Mouse (Mus musculus): ENCODE measurements at regions not wholly inside any gene's neighbourhood (a gene's known extent, or its start where the extent isn't known, plus 50 kb on each side); places are given as distances from the start of the nearest gene placed in this dataset.

DNA sequence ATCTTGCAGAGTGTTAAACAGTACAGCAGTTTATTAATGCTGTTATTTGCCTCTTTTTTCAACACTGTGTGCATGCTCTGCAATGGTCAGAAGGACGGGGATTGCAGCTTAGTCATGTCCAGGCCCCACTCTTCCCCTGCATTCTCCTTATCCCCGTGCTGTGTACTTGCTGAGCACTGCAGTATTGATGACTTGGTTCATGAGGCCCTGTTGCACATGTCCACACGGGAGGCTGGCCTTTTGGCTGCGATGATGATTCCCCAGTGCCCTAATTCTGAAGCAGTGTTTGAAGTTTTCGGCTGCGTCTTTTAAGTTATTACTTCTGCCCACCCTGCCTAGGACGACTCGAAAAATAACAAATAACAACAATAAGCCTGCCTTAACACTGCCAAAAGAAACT lies 750.7 kb downstream of the Inhba start:
- no peak for DNase-seq (ENCODE audit: low spot score)
- Histone ChIP-seq H3K36me3 (replicated peaks) (no peaks in the 10 kb centered on the region), H3K9me3 (no peaks in the 10 kb centered on the region), H3K27ac (replicated peaks) (no peak overlapping the region), H3K27me3 (replicated peaks; ENCODE audit: low read depth, poor library complexity, severe bottlenecking) (no peaks in the 10 kb centered on the region), H3K4me3 (no peak overlapping the region), H3K4me1 (peaks cover 8% of the 10 kb centered on the region)
- WGBS = 77% methylated on average over 8 of the region's 8 CpGs

DNA sequence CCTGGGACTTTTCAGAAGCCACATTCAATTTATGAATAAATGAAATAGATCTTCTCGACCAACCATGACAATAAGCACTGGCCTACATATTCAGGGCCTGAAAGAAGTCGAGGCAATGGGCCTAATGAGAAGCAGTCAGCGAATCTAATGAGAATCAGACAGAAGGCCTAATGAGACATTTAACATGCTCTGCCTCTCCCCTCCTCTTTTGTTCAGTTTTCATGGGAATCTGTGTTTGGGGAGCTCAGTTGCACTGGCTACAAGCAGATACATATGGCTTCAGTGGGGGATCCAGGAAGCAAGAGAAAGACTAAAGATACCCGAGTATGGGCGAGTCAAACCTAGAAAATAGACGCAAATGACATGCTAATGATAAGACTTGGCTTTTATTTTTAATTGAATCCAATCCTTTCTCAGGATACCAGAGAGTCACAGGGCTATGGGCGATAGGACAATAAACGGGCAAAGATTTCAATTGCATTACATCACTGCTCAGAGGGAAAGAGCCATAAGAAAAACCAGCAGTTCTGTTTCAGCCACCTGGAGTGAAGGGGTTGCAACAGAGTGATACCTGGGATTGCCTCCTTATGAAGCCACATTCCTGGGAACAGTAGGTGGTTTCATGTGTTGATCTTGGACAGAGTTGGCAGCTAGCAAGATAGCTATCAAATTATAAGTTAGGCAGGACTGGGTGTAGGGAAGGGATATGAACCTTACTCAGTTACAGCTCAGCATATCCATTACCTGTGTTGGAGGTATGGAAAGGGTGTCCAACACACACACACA lies 751.3 kb downstream of the Inhba start:
- no peak for DNase-seq (ENCODE audit: low spot score)
- Histone ChIP-seq H3K4me1 (peaks cover 8% of the 10 kb centered on the region), H3K27ac (replicated peaks) (no peak overlapping the region), H3K27me3 (replicated peaks; ENCODE audit: low read depth, poor library complexity, severe bottlenecking) (no peaks in the 10 kb centered on the region), H3K9me3 (no peaks in the 10 kb centered on the region), H3K4me3 (no peak overlapping the region), H3K36me3 (replicated peaks) (no peaks in the 10 kb centered on the region)
- WGBS = 58% methylated on average over 8 of the region's 8 CpGs

DNA sequence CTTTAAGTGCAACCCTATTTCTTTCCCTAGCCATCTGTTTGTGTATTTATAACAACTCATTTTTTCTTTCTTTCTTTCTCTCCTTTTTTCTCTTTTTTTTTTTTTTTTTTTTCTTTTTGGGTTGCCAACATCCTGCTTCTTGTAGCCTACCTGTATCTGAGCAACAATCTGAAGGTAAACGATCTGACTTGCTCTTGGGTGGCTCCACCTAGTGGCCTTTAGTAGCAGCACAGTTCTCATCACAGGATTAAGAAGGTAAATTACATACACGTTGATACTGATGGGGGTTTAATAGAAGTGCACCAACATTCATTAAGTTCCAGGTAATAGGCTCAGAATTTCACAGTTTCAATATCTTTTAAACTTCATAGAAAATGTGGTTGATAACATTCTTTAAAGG lies 752.1 kb downstream of the Inhba start:
- no peaks in the 10 kb centered on the region for H3K9me3 ChIP-seq
- 7% methylated on average over 2 of the region's 2 CpGs for WGBS
- no peak overlapping the region for H3K4me3 ChIP-seq
- no peaks in the 10 kb centered on the region for H3K36me3 ChIP-seq (replicated peaks)
- peaks cover 8% of the 10 kb centered on the region for H3K4me1 ChIP-seq
- DNase-seq (ENCODE audit: low spot score) = peak; percentile 39
- no peaks in the 10 kb centered on the region for H3K27me3 ChIP-seq (replicated peaks; ENCODE audit: low read depth, poor library complexity, severe bottlenecking)
- no peak overlapping the region for H3K27ac ChIP-seq (replicated peaks)

DNA sequence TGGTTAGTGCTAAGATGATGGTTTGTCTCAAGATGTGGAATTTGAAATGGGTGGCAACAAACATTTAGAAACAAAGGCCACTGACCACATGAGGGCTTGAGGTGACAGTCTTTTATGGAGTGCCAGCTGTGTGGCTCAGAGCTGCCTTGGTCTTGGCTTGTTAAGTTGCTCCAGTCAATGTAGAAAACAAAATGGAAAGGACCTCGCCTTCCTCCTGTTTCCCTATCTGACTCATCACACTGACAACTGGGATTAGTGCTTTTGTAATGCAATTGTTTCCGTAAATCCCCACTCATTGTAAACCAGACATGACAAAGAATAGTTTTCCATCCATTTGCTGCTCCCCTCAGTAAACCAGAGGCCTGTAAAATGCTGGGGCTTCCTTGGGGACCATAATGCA lies 757.8 kb downstream of the Inhba start:
- no peak for DNase-seq (ENCODE audit: low spot score)
- no peak overlapping the region for H3K4me3 ChIP-seq
- no peak overlapping the region for H3K27ac ChIP-seq (replicated peaks)
- H3K36me3 ChIP-seq (replicated peaks) = no peaks in the 10 kb centered on the region
- peaks cover 12% of the 10 kb centered on the region for H3K4me1 ChIP-seq
- H3K27me3 ChIP-seq (replicated peaks; ENCODE audit: low read depth, poor library complexity, severe bottlenecking) = no peaks in the 10 kb centered on the region
- WGBS = 26% methylated on average over 2 of the region's 2 CpGs
- no peaks in the 10 kb centered on the region for H3K9me3 ChIP-seq

DNA sequence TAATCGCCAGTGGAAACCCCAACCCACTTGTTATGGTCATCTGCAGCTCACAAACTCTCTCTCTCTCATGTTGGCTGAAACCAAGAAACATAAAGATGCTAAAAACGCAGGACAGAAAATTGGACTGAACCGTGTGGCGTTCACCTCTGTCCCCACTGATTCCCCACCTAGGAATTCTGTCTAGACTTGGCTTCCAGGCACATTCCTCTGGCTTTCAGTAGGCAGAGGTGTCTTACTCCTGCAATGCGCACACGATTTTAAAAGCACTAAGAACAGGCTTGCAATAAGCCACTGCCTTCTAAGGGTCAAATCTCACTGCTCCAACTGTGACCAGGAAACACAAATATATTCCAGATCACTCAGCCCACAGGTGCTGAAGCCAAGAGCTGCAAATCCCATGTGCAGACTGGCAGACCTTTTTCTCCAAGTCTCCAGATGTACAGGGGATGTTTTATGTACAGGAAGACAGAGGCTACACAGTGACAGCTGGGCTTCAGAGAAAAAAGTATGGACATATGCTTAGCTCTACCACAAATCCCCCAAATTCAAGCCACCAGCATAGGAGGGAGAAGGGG lies 758.3 kb downstream of the Inhba start:
- whole genome bisulfite sequencing = 49% methylated on average over 6 of the region's 6 CpGs
- no peak for DNase-seq (ENCODE audit: low spot score)
- no peak overlapping the region for H3K4me3 ChIP-seq
- H3K9me3 ChIP-seq = no peaks in the 10 kb centered on the region
- H3K4me1 ChIP-seq = peaks cover 12% of the 10 kb centered on the region
- no peaks in the 10 kb centered on the region for H3K27me3 ChIP-seq (replicated peaks; ENCODE audit: low read depth, poor library complexity, severe bottlenecking)
- no peak overlapping the region for H3K27ac ChIP-seq (replicated peaks)
- no peaks in the 10 kb centered on the region for H3K36me3 ChIP-seq (replicated peaks)

DNA sequence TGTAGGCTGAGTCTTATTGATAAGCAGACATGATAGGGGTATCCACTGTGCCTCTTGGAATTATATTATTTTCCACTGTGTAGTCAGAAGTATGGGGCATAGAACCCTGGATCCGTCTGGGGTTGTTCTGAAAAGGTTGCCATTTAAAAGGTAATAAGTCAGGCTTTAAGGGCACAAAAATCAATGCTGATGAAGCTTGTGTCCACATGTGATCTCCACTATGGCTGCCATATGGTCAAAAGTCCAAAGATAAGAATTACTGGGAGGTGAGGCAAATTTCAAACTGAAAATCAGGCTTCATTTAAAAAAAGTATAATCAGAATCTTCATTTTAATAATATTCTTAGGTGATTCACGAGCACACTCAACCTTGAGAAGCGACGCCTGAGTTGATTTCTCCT lies 760.2 kb downstream of the Inhba start:
- Histone ChIP-seq H3K9me3 (no peaks in the 10 kb centered on the region), H3K4me3 (no peak overlapping the region), H3K4me1 (peaks cover 12% of the 10 kb centered on the region), H3K27me3 (replicated peaks; ENCODE audit: low read depth, poor library complexity, severe bottlenecking) (no peaks in the 10 kb centered on the region), H3K36me3 (replicated peaks) (no peaks in the 10 kb centered on the region), H3K27ac (replicated peaks) (no peak overlapping the region)
- 89% methylated on average over 4 of the region's 4 CpGs for WGBS
- no peak for DNase-seq (ENCODE audit: low spot score)

DNA sequence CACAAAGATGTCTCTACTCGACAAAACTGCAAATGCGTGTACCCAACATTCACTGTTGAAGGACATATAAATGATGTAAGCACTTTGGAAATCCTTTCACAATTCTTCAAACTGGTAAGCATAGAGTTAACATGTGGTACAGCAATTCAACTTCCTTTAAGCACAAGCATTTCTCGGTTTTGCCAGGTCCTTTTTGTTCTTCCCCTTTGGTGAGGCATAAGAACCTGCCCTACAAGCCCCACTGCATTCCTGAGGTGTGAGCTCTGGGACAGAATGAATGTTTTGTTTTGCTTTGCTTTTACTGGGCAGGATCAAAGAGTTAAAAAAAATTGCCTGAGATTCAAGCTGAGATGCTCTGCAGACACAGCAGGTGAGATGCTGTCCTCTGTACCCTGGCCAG lies 793.9 kb downstream of the Inhba start:
- Histone ChIP-seq H3K36me3 (replicated peaks) (no peaks in the 10 kb centered on the region), H3K4me1 (no peaks in the 10 kb centered on the region), H3K9me3 (no peaks in the 10 kb centered on the region), H3K27me3 (replicated peaks; ENCODE audit: low read depth, poor library complexity, severe bottlenecking) (no peaks in the 10 kb centered on the region), H3K4me3 (no peak overlapping the region), H3K27ac (replicated peaks) (no peak overlapping the region)
- DNase-seq (ENCODE audit: low spot score) = peak; percentile 66
- WGBS = 54% methylated on average over 3 of the region's 3 CpGs

Measured in embryonic facial prominence, embryonic 10.5 days (tissue).